Mouse (Mus musculus) thymus, adult 18-20 months (tissue): ENCODE results near the gene Lrrfip2.

ENCODE experiments used
- DNase-seq, 2 experiments: peaks; one replicate each; pipeline ENCODE4 v3.0.0; 2022; ENCODE audit warnings: mixed read lengths in 2 of 2

Lrrfip2 gene

GRCm38 (mm10) chr9:111174071-111174470 is 56.7 kb downstream of the Lrrfip2 start:
- DNase-seq = no peak

- DNase-seq = no peak
These were observed 61.6 kb downstream of the Lrrfip2 start for GRCm38 (mm10) chr9:111178971-111179370.

- DNase-seq = no peak
These were observed 64.8 kb downstream of the Lrrfip2 start for GRCm38 (mm10) chr9:111182176-111182575.

- DNase-seq = no peak
These were observed 67.5 kb downstream of the Lrrfip2 start for GRCm38 (mm10) chr9:111184929-111185328.

- DNase-seq = no peak
These were observed 69.5 kb downstream of the Lrrfip2 start for GRCm38 (mm10) chr9:111186861-111187260.

GRCm38 (mm10) chr9:111188731-111189130 is 71.3 kb downstream of the Lrrfip2 start:
- no peak for DNase-seq

- DNase-seq = no peak
These were observed 75.8 kb downstream of the Lrrfip2 start for GRCm38 (mm10) chr9:111193211-111193610.

GRCm38 (mm10) chr9:111197116-111197515 is 79.7 kb downstream of the Lrrfip2 start:
- DNase-seq = no peak

GRCm38 (mm10) chr9:111197712-111198111 is 80.3 kb downstream of the Lrrfip2 start:
- no peak for DNase-seq

- DNase-seq = no peak
These were observed 80.9 kb downstream of the Lrrfip2 start for GRCm38 (mm10) chr9:111198332-111198731.

GRCm38 (mm10) chr9:111200208-111200607 is 82.8 kb downstream of the Lrrfip2 start:
- no peak for DNase-seq

GRCm38 (mm10) chr9:111204601-111205375 is 87.4 kb downstream of the Lrrfip2 start:
- DNase-seq = no peak

- DNase-seq = no peak
These were observed 90.3 kb downstream of the Lrrfip2 start for GRCm38 (mm10) chr9:111207683-111208082.

- no peak for DNase-seq
These were observed 90.8 kb downstream of the Lrrfip2 start for GRCm38 (mm10) chr9:111208185-111208584.

- DNase-seq = no peak
These were observed 91.8 kb downstream of the Lrrfip2 start for GRCm38 (mm10) chr9:111209158-111209699.

GRCm38 (mm10) chr9:111210412-111210811 is 93.0 kb downstream of the Lrrfip2 start:
- no peak for DNase-seq

- no peak for DNase-seq
These were observed 94.0 kb downstream of the Lrrfip2 start for GRCm38 (mm10) chr9:111211122-111212041.

- no peak for DNase-seq
These were observed 96.1 kb downstream of the Lrrfip2 start for GRCm38 (mm10) chr9:111213501-111213900.

GRCm38 (mm10) chr9:111216424-111216823 is 99.0 kb downstream of the Lrrfip2 start:
- no peak for DNase-seq

GRCm38 (mm10) chr9:111220551-111221080 is 103.2 kb downstream of the Lrrfip2 start:
- no peak for DNase-seq

GRCm38 (mm10) chr9:111221580-111221979 is 104.2 kb downstream of the Lrrfip2 start:
- no peak for DNase-seq

- no peak for DNase-seq
These were observed 106.0 kb downstream of the Lrrfip2 start for GRCm38 (mm10) chr9:111223406-111223805.

GRCm38 (mm10) chr9:111228446-111228845 is 111.1 kb downstream of the Lrrfip2 start:
- DNase-seq = no peak
